Mouse (Mus musculus): ENCODE data around the gene Dcaf12.

Dcaf12 gene

DNA sequence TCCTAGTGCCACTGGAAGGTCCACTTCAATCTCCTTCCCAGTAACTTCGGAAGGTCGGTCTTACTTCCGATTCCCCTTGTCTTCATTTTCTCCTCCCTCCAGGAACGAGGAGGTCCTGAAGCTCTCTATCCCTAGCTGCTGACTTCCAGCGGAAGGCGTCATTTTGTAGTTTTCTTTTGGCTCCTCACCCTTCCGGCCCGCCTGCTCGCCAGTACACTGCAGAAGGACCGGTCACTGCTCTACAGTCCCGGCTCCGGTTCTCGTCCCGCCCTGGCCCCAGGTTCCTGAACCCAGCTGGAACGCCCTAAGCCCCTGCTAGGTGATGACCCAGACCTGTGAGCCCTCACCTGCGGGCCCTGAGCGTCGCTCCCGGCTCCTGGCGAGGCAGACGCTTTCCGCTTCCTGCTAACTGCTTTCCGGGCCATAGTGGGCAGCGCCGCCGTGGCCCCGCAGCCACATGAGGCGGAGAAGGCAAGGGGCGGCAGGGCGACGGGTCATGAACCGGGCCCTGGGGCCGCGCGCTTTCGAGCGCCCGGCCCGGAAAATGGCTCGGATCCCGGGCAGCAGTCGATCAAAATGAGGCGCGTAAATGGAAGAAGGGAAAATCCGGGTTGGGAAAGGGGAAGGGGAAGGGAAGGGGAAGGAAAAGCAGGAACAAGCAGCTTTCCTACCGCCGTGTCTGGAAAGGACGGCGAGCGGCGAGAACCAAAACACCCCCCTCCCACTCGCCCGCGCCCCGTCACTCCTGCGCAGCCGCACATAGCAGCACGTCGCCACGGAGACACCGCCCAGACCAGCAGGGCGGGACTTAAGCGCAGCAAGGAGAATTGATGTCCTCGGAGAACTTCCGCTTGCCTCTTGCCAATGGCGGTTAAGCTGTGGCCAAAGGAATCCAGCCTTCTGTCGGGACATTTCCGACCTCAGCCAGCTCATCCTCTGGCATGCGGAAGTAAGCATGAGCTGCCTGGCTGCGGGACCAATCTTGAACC lies at the start of gene Dcaf12:
Gene Dcaf12, minus strand, starts transcription at position 749 of the 989 bp plus-strand sequence.
- peak; percentile 96 for ATAC-seq (ENCODE audit: insufficient number of reproducible peaks, low FRiP score, low TSS enrichment)

- ATAC-seq (ENCODE audit: insufficient number of reproducible peaks, low FRiP score, low TSS enrichment) = no peak
Measured at GRCm38 (mm10) chr4:41361059-41361458, 46.4 kb upstream of the Dcaf12 start.

- ATAC-seq (ENCODE audit: insufficient number of reproducible peaks, low FRiP score, low TSS enrichment) = no peak
Measured at GRCm38 (mm10) chr4:41359358-41359757, 44.7 kb upstream of the Dcaf12 start.

DNA sequence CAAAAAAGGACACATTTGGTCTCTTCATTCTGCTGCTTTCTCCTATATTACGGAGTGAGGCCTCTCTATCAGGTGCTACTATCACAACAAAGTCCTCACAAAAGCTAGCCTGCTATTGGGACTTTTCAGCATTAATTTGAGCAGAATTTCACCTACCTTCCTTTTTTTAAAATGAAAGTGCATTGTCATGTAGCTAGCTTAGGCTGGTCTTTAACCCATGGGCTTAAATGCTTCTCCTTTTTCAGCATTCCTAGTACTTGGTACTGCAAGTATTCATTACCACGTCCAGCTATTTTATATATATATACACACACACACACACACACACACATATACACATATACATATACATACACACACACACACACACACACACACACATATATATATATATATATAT lies 44.0 kb upstream of the Dcaf12 start:
- no peak for ATAC-seq (ENCODE audit: insufficient number of reproducible peaks, low FRiP score, low TSS enrichment)

- no peak for ATAC-seq (ENCODE audit: insufficient number of reproducible peaks, low FRiP score, low TSS enrichment)
Measured at GRCm38 (mm10) chr4:41357154-41357553, 42.5 kb upstream of the Dcaf12 start.

DNA sequence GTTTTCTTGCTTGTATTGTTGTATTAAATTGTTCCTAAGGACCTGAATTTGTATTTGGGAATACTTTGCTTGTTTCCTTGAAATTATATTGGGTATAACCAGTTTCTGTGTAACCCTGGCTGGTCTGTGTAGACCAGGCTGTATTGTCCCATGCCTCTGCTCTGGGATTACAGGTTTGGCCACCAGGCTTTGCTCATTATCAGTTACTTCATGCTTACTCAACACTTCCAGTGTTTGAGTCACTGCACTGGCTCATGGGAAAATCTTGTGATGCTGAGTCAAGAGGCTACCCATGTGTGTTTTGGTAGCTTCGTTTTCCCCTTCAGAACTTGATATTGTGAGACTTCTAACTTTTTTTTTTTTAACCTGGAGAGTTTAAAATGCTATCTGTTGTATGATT lies 38.6 kb upstream of the Dcaf12 start:
- no peak for ATAC-seq (ENCODE audit: insufficient number of reproducible peaks, low FRiP score, low TSS enrichment)

DNA sequence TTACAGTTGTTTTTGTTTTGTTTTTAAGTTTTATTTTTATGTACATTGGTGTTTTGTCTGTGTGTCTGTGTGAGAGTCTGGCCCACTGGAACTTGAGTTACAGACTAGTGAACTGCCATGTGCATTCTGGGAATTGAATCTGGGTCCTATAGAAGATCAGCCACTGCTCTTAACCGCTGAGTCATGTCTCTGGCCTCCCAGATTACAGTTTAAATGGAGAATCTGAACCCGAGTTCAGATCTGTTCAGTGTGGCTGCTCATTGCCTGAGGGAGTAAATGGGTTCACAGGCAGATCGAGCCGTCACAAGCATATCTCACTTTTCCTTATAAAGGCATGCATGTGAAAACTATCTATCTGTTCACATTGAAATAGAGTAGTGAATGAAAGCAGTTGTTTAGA lies 38.1 kb upstream of the Dcaf12 start:
- ATAC-seq (ENCODE audit: insufficient number of reproducible peaks, low FRiP score, low TSS enrichment) = no peak

GRCm38 (mm10) chr4:41349199-41349591 lies 34.5 kb upstream of the Dcaf12 start:
- ATAC-seq (ENCODE audit: insufficient number of reproducible peaks, low FRiP score, low TSS enrichment) = peak; percentile 46

GRCm38 (mm10) chr4:41348584-41349198 lies 34.0 kb upstream of the Dcaf12 start, which contains the start of gene Ubap1:
Ubap1 (plus strand) TSS chr4:41348996.
- ATAC-seq (ENCODE audit: insufficient number of reproducible peaks, low FRiP score, low TSS enrichment) = peak; percentile 98

GRCm38 (mm10) chr4:41347839-41348238 lies 33.1 kb upstream of the Dcaf12 start:
- ATAC-seq (ENCODE audit: insufficient number of reproducible peaks, low FRiP score, low TSS enrichment) = no peak

GRCm38 (mm10) chr4:41346011-41346410 lies 31.3 kb upstream of the Dcaf12 start:
- ATAC-seq (ENCODE audit: insufficient number of reproducible peaks, low FRiP score, low TSS enrichment) = no peak

GRCm38 (mm10) chr4:41340912-41341550 lies 26.3 kb upstream of the Dcaf12 start:
- no peak for ATAC-seq (ENCODE audit: insufficient number of reproducible peaks, low FRiP score, low TSS enrichment)

DNA sequence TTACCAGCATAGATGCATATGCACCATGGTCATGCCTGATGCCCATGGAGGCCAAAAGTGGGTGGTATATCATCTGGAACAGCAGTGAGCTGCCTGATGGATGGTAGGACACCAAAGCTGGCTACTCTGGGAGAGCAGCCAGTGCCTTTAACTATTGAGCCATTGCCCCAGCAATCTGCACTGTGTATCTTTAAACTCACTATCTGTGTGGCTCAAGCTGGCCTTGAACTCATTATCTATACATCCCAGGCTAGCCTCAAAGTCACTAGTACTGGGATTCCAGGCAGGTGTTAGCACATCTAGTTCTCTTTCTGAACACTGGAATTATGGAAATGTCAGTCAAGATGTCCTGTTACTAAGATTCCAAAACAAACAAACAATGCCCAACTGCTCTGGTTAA lies 21.9 kb upstream of the Dcaf12 start:
- no peak for ATAC-seq (ENCODE audit: insufficient number of reproducible peaks, low FRiP score, low TSS enrichment)

DNA sequence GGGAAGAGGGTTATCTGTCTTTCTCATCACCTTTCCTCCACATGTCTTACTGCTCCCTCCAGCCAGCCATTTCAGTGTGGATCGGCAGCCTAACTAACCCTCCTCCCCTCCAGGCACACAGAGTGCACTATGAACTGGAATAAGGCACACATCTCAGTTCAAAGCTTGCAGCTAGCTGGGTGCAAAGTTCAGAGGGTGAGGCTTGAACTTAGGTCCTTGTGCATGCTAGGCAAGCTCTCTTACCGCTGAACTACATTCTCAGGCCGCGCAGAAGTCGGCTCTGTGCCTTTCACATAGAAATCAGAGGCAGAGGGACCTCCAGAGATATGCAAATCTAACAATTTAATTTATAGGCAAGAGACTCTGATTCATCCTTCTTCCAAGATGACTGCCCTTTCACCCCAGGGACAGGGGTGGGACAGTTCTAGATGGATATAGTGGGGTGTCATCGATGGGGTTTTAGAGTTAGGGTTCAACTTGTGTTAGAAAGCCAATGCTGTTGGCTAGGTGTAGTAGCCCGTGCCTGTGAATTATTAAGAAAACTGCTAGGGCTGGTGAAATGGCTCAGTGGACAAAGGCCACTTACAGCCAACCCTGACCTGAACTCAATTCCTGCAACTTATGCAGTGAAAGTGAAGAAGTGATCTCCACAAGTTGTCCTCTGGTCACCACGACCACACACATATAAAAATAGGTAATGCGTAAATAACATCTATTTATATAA lies 17.2 kb upstream of the Dcaf12 start:
- ATAC-seq (ENCODE audit: insufficient number of reproducible peaks, low FRiP score, low TSS enrichment) = no peak

- no peak for ATAC-seq (ENCODE audit: insufficient number of reproducible peaks, low FRiP score, low TSS enrichment)
Measured at GRCm38 (mm10) chr4:41331085-41331484, 16.4 kb upstream of the Dcaf12 start.

DNA sequence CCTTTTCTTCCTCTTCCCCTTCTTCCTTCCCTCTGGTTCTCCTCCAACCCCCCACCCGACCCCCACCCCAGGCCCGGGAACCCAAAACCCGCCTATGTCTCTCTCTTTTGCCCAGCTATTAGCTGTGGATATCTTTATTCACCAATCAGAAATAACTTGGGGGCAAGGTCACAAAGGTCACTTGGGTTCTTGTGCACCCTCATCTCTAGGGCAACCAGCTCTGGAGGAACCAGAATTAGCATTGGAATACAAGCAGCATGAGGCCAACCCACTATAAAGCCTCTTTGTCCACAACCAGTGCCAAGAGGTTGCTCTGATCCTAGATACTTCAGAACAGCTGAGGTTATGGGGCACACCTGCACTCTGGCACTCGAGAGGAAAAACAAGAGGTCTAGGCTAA lies 14.8 kb upstream of the Dcaf12 start:
- no peak for ATAC-seq (ENCODE audit: insufficient number of reproducible peaks, low FRiP score, low TSS enrichment)

DNA sequence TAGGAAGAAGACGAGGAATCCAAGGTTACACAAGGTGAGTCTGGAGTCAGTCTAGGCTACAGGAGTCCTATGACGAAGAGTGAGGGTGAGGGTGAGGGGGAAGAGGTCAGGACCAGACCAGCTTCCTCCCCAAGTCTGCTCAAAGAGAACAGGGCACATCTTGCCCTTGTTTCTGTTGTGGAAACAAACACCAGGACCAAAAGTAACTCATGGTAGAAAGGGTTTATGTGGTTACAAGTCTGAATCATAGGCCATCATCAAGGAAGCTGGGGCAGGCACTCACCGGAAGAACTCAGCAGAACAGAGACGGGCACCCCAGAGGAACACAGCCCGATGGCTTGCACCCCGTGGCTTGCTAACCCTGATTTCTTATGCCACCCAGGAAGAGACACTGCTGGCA lies 12.2 kb upstream of the Dcaf12 start:
- ATAC-seq (ENCODE audit: insufficient number of reproducible peaks, low FRiP score, low TSS enrichment) = no peak

- no peak for ATAC-seq (ENCODE audit: insufficient number of reproducible peaks, low FRiP score, low TSS enrichment)
Measured at GRCm38 (mm10) chr4:41320971-41321370, 6.3 kb upstream of the Dcaf12 start.

DNA sequence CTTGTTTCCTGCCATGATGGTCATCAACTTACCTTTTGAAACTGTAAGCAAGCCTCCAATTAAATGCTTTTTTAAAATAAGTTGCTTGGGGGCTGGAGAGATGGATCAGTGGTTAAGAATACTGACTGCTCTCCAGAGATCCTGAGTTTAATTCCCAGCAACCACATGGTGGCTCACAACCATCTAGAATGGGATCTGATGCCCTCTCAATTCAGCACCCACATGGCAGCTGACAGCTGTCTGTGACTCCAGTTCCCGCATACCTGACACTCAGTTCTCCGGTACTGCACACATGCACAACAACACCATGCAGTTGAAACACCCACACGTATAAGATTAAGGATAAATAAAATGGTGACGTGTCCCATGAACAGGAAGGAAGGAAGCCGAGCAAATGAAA lies 3.6 kb upstream of the Dcaf12 start:
- no peak for ATAC-seq (ENCODE audit: insufficient number of reproducible peaks, low FRiP score, low TSS enrichment)

DNA sequence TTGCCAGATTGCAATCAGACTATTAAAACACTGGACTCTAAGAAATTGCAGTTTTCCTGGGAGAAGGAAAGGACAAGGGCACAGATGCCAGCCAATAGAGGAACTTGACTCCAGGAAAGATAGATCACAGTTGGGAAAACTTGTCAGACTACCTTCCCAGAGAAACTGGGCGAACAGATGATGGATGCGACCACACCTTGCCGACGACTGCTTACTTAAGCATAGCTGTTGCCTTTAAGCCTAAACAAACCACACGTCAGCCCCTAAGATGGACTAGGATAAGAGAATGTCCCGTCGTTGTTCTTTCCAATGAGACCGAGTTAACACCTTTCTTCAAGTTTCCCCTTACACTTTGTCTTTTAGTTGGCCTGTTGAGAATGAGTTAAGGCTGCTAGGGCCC lies 484 bp upstream of the Dcaf12 start:
- ATAC-seq (ENCODE audit: insufficient number of reproducible peaks, low FRiP score, low TSS enrichment) = no peak
